Mouse (Mus musculus) G1E (cell line): ENCODE results near the gene Acad12.

Experiments
- CTCF ChIP-seq: IDR thresholded peaks from 2 replicates; pipeline ENCODE4 v1.5.1; 2012; ENCODE audit warnings: low read depth, low read length, inconsistent platforms, mixed read lengths
- GATA1 ChIP-seq: IDR thresholded peaks from 2 replicates; pipeline ENCODE4 v1.6.1; 2012; ENCODE audit warnings: borderline replicate concordance, low read length, inconsistent platforms, mixed read lengths
- GATA2 ChIP-seq: IDR thresholded peaks from 2 replicates; pipeline ENCODE4 v1.6.1; 2012; ENCODE audit warnings: low read depth, low read length, inconsistent platforms, borderline replicate concordance
- POLR2AphosphoS5 ChIP-seq: IDR thresholded peaks from 2 replicates; pipeline ENCODE4 v1.6.1; 2012; ENCODE audit warnings: low read depth, low read length, inconsistent platforms; ENCODE audit not compliant: insufficient replicate concordance
- TAL1 ChIP-seq: conservative IDR thresholded peaks from 2 replicates; pipeline ENCODE4 v1.6.1; 2012; ENCODE audit warnings: low read depth, low read length, inconsistent platforms, mixed read lengths

- TF ChIP-seq CTCF = no peak
- no peak for TF ChIP-seq GATA2
- no peak for TF ChIP-seq POLR2AphosphoS5
- no peak for TF ChIP-seq GATA1
- TF ChIP-seq TAL1 = no peak
Observed at GRCm38 (mm10) chr5:121623241-121623640, 4.5 kb upstream of the Acad12 start.
